Mouse (Mus musculus): ENCODE data around the gene Lin37.

Gene Lin37

GRCm38 (mm10) chr7:30552102-30553020 lies 7.3 kb downstream of the Lin37 start, which contains the start of the genes Hspb6 and Proser3:
Gene Hspb6, plus strand, starts transcription at chr7:30552178.
Gene Proser3, minus strand, starts transcription at chr7:30552299.
- peak; percentile 97 to 98 for DNase-seq (ENCODE audit: low spot score in 2 of 2)

- no peak for DNase-seq (ENCODE audit: low spot score in 2 of 2)
These were observed 8.1 kb downstream of the Lin37 start for GRCm38 (mm10) chr7:30551445-30552101.

GRCm38 (mm10) chr7:30550603-30551002 lies 9.0 kb downstream of the Lin37 start:
- no peak for DNase-seq (ENCODE audit: low spot score in 2 of 2)

- no peak for DNase-seq (ENCODE audit: low spot score in 2 of 2)
These were observed 9.8 kb downstream of the Lin37 start for GRCm38 (mm10) chr7:30549880-30550279.

- no peak for DNase-seq (ENCODE audit: low spot score in 2 of 2)
These were observed 15.3 kb downstream of the Lin37 start for GRCm38 (mm10) chr7:30544327-30544726.

GRCm38 (mm10) chr7:30540572-30540971 lies 19.1 kb downstream of the Lin37 start:
- DNase-seq (ENCODE audit: low spot score in 2 of 2): no peak

GRCm38 (mm10) chr7:30534633-30535577 lies 24.7 kb downstream of the Lin37 start, which contains the start of gene Arhgap33:
Gene Arhgap33, minus strand, starts transcription at chr7:30535060.
- DNase-seq (ENCODE audit: low spot score in 2 of 2): peak; percentile 91 to 97

GRCm38 (mm10) chr7:30533941-30534632 lies 25.6 kb downstream of the Lin37 start:
- peak in 1 of 2 experiments; percentile 38 for DNase-seq (ENCODE audit: low spot score in 2 of 2)

GRCm38 (mm10) chr7:30532931-30533330 lies 26.7 kb downstream of the Lin37 start:
- no peak for DNase-seq (ENCODE audit: low spot score in 2 of 2)

GRCm38 (mm10) chr7:30531291-30531815 lies 28.3 kb downstream of the Lin37 start:
- DNase-seq (ENCODE audit: low spot score in 2 of 2): no peak

GRCm38 (mm10) chr7:30526981-30527380 lies 32.7 kb downstream of the Lin37 start:
- no peak for DNase-seq (ENCODE audit: low spot score in 2 of 2)

- DNase-seq (ENCODE audit: low spot score in 2 of 2): no peak
These were observed 33.2 kb downstream of the Lin37 start for GRCm38 (mm10) chr7:30526399-30526798.

GRCm38 (mm10) chr7:30525954-30526353 lies 33.7 kb downstream of the Lin37 start:
- no peak for DNase-seq (ENCODE audit: low spot score in 2 of 2)

- no peak for DNase-seq (ENCODE audit: low spot score in 2 of 2)
These were observed 35.2 kb downstream of the Lin37 start for GRCm38 (mm10) chr7:30524487-30524886.

- DNase-seq (ENCODE audit: low spot score in 2 of 2): no peak
These were observed 36.8 kb downstream of the Lin37 start for GRCm38 (mm10) chr7:30522871-30523270.

- no peak for DNase-seq (ENCODE audit: low spot score in 2 of 2)
These were observed 38.8 kb downstream of the Lin37 start for GRCm38 (mm10) chr7:30520856-30521255.

GRCm38 (mm10) chr7:30520396-30520795 lies 39.2 kb downstream of the Lin37 start:
- DNase-seq (ENCODE audit: low spot score in 2 of 2): no peak

GRCm38 (mm10) chr7:30518325-30518724 lies 41.3 kb downstream of the Lin37 start:
- no peak for DNase-seq (ENCODE audit: low spot score in 2 of 2)

- DNase-seq (ENCODE audit: low spot score in 2 of 2): no peak
These were observed 44.5 kb downstream of the Lin37 start for GRCm38 (mm10) chr7:30515003-30515760.

GRCm38 (mm10) chr7:30508061-30508460 lies 51.6 kb downstream of the Lin37 start:
- DNase-seq (ENCODE audit: low spot score in 2 of 2): no peak
